Mouse (Mus musculus): Measurements from ENCODE around the gene Amh. TPM values are rescaled to one million over a fixed set of nuclear protein-coding genes. Genes with fewer than 3 reads are reported as not detected.

The Amh gene
- polyA plus RNA-seq, 1 experiment from 2014 or later = not detected

GRCm38 (mm10) chr10:80848571-80848970 is 43.5 kb downstream of the Amh start:
- ATAC-seq = no peak
- Histone ChIP-seq H3K4me2 (replicated peaks; ENCODE audit: low read depth) (no peak overlapping the region), H3K36me3 (ENCODE audit: control insufficient read depth, insufficient read depth) (peaks cover 22% of the 10 kb centered on the region), H3K27me3 (replicated peaks; ENCODE audit: control insufficient read depth, insufficient read depth, low read length) (peaks cover 18% of the 10 kb centered on the region), H3K4me1 (replicated peaks; ENCODE audit: control insufficient read depth, insufficient read depth, low read length) (no peaks in the 10 kb centered on the region), H3K9me3 (ENCODE audit: control insufficient read depth) (no peaks in the 10 kb centered on the region), H3K27ac (ENCODE audit: low read depth, low read length) (no peak overlapping the region), H3K9ac (ENCODE audit: low read depth, low read length) (no peak overlapping the region), H3K4me3 (ENCODE audit: low read depth, low read length) (no peak overlapping the region)
- no peak for TF ChIP-seq CTCF (IDR thresholded peaks at IDR 0.05; ENCODE audit: low read depth)
- WGBS = 9% methylated on average over 10 of the region's 10 CpGs

GRCm38 (mm10) chr10:80854913-80855748 is 50.1 kb downstream of the Amh start, which contains the start of the genes Lsm7 and Sppl2b:
TSS of gene Lsm7 (minus strand) at chr10:80855209.
TSS of gene Sppl2b (plus strand) at chr10:80855275.
- Histone ChIP-seq H3K27me3 (replicated peaks; ENCODE audit: control insufficient read depth, insufficient read depth, low read length) (no peaks in the 10 kb centered on the region), H3K9me3 (ENCODE audit: control insufficient read depth) (no peaks in the 10 kb centered on the region), H3K36me3 (ENCODE audit: control insufficient read depth, insufficient read depth) (peaks cover 22% of the 10 kb centered on the region), H3K4me3 (ENCODE audit: low read depth, low read length) (peak within 1 kb of the TSS; percentile 92), H3K9ac (ENCODE audit: low read depth, low read length) (peak within 1 kb of the TSS; percentile 77), H3K27ac (ENCODE audit: low read depth, low read length) (no peak within 1 kb of the TSS), H3K4me2 (replicated peaks; ENCODE audit: low read depth) (peak within 1 kb of the TSS; percentile 100), H3K4me1 (replicated peaks; ENCODE audit: control insufficient read depth, insufficient read depth, low read length) (peaks cover 12% of the 10 kb centered on the region; the same call in 1 of the 2 replicates)
- under 1% methylated on average over 81 of the region's 81 CpGs for WGBS
- peak; percentile 67 for ATAC-seq
- no peak for TF ChIP-seq CTCF (IDR thresholded peaks at IDR 0.05; ENCODE audit: low read depth)

GRCm38 (mm10) chr10:80855749-80856073 is 50.7 kb downstream of the Amh start:
- Histone ChIP-seq H3K27ac (ENCODE audit: low read depth, low read length) (no peak overlapping the region), H3K27me3 (replicated peaks; ENCODE audit: control insufficient read depth, insufficient read depth, low read length) (no peaks in the 10 kb centered on the region), H3K9me3 (ENCODE audit: control insufficient read depth) (no peaks in the 10 kb centered on the region), H3K4me2 (replicated peaks; ENCODE audit: low read depth) (peak overlapping the region; percentile 100), H3K36me3 (ENCODE audit: control insufficient read depth, insufficient read depth) (peaks cover 22% of the 10 kb centered on the region), H3K9ac (ENCODE audit: low read depth, low read length) (peak overlapping the region; percentile 77), H3K4me3 (ENCODE audit: low read depth, low read length) (peak overlapping the region; percentile 92), H3K4me1 (replicated peaks; ENCODE audit: control insufficient read depth, insufficient read depth, low read length) (peaks cover 12% of the 10 kb centered on the region; the same call in 1 of the 2 replicates)
- ATAC-seq = no peak
- WGBS = 14% methylated on average over 11 of the region's 11 CpGs
- no peak for TF ChIP-seq CTCF (IDR thresholded peaks at IDR 0.05; ENCODE audit: low read depth)

- no peak for ATAC-seq
- WGBS = 66% methylated on average over 3 of the region's 3 CpGs
- no peak overlapping the region for H3K27ac ChIP-seq (ENCODE audit: low read depth, low read length)
- no peaks in the 10 kb centered on the region for H3K9me3 ChIP-seq (ENCODE audit: control insufficient read depth)
- TF ChIP-seq CTCF (IDR thresholded peaks at IDR 0.05; ENCODE audit: low read depth) = no peak
- H3K36me3 ChIP-seq (ENCODE audit: control insufficient read depth, insufficient read depth) = peaks cover 20% of the 10 kb centered on the region
- H3K9ac ChIP-seq (ENCODE audit: low read depth, low read length) = no peak overlapping the region
- peak overlapping the region; percentile 100 for H3K4me2 ChIP-seq (replicated peaks; ENCODE audit: low read depth)
- H3K4me3 ChIP-seq (ENCODE audit: low read depth, low read length) = no peak overlapping the region
- peaks cover 12% of the 10 kb centered on the region; the same call in 1 of the 2 replicates for H3K4me1 ChIP-seq (replicated peaks; ENCODE audit: control insufficient read depth, insufficient read depth, low read length)
- H3K27me3 ChIP-seq (replicated peaks; ENCODE audit: control insufficient read depth, insufficient read depth, low read length) = no peaks in the 10 kb centered on the region
Measured at GRCm38 (mm10) chr10:80856267-80856666, 51.2 kb downstream of the Amh start.

- Histone ChIP-seq H3K4me3 (ENCODE audit: low read depth, low read length) (no peak overlapping the region), H3K4me1 (replicated peaks; ENCODE audit: control insufficient read depth, insufficient read depth, low read length) (peaks cover 12% of the 10 kb centered on the region; the same call in 1 of the 2 replicates), H3K4me2 (replicated peaks; ENCODE audit: low read depth) (no peak overlapping the region; the same call in 1 of the 2 replicates), H3K9me3 (ENCODE audit: control insufficient read depth) (no peaks in the 10 kb centered on the region), H3K36me3 (ENCODE audit: control insufficient read depth, insufficient read depth) (peaks cover 17% of the 10 kb centered on the region), H3K9ac (ENCODE audit: low read depth, low read length) (no peak overlapping the region), H3K27ac (ENCODE audit: low read depth, low read length) (no peak overlapping the region), H3K27me3 (replicated peaks; ENCODE audit: control insufficient read depth, insufficient read depth, low read length) (no peaks in the 10 kb centered on the region)
- TF ChIP-seq CTCF (IDR thresholded peaks at IDR 0.05; ENCODE audit: low read depth) = no peak
- WGBS = 53% methylated on average over 5 of the region's 5 CpGs
- ATAC-seq = no peak
Measured at GRCm38 (mm10) chr10:80856908-80857307, 51.9 kb downstream of the Amh start.

MicroRNAs encoded within 50 kb of the gene (microRNA counts, 519-probe panel; counts per million panel counts)
- not detected for microRNA mmu-miR-1982

Small RNAs within 50 kb of the gene (microRNA-seq; reads per million reads assigned to microRNA genes)
- 4.3 reads per million, percentile 10 among the genes with 10 or more reads in this experiment for gene Mir1982

Other genes starting within 250 kb of the Amh start
- 9.1 and 10.1 TPM in 2 replicates for gene Rexo1, start 243.7 kb upstream of the Amh start, polyA plus RNA-seq (2015; fragmentation: Nextera tagmentation; extraction: Ambion mirVana)
- gene Klf16, start 227.9 kb upstream of the Amh start, polyA plus RNA-seq (2015; fragmentation: Nextera tagmentation; extraction: Ambion mirVana) = 4.8 and 5.3 TPM in 2 replicates
- gene Abhd17a, start 214.9 kb upstream of the Amh start, polyA plus RNA-seq (2015; fragmentation: Nextera tagmentation; extraction: Ambion mirVana) = 116 and 117 TPM in 2 replicates
- 86.5 and 88.5 TPM in 2 replicates for gene Scamp4, start 202.4 kb upstream of the Amh start, polyA plus RNA-seq (2015; fragmentation: Nextera tagmentation; extraction: Ambion mirVana)
- 5.4 and 6.6 TPM in 2 replicates for gene Adat3, start 202.4 kb upstream of the Amh start, polyA plus RNA-seq (2015; fragmentation: Nextera tagmentation; extraction: Ambion mirVana)
- gene Gm49322, start 199.2 kb upstream of the Amh start, polyA plus RNA-seq (2015; fragmentation: Nextera tagmentation; extraction: Ambion mirVana) = 2.3 and 2.6 TPM in 2 replicates
- 97.5 and 99.2 TPM in 2 replicates for gene Csnk1g2, start 182.4 kb upstream of the Amh start, polyA plus RNA-seq (2015; fragmentation: Nextera tagmentation; extraction: Ambion mirVana)
- 21.5 and 23.5 TPM in 2 replicates for gene Btbd2, start 148.2 kb upstream of the Amh start, polyA plus RNA-seq (2015; fragmentation: Nextera tagmentation; extraction: Ambion mirVana)
- 38.4 and 38.6 TPM in 2 replicates for gene Mknk2, start 127.1 kb upstream of the Amh start, polyA plus RNA-seq (2015; fragmentation: Nextera tagmentation; extraction: Ambion mirVana)
- 14.4 and 15.4 TPM in 2 replicates for gene Mob3a, start 103.3 kb upstream of the Amh start, polyA plus RNA-seq (2015; fragmentation: Nextera tagmentation; extraction: Ambion mirVana)
- gene Izumo4, start 103.1 kb upstream of the Amh start, polyA plus RNA-seq (2015; fragmentation: Nextera tagmentation; extraction: Ambion mirVana) = 12.2 and 14.4 TPM in 2 replicates
- 41.3 and 49.5 TPM in 2 replicates for gene Ap3d1, start 63.0 kb upstream of the Amh start, polyA plus RNA-seq (2015; fragmentation: Nextera tagmentation; extraction: Ambion mirVana)
- gene Dot1l, start 50.0 kb upstream of the Amh start, polyA plus RNA-seq (2015; fragmentation: Nextera tagmentation; extraction: Ambion mirVana) = 6.2 and 7.6 TPM in 2 replicates
- 35.5 and 39.0 TPM in 2 replicates for gene Sf3a2, start 7.0 kb upstream of the Amh start, polyA plus RNA-seq (2015; fragmentation: Nextera tagmentation; extraction: Ambion mirVana)
- gene Plekhj1, start 6.6 kb upstream of the Amh start, polyA plus RNA-seq (2015; fragmentation: Nextera tagmentation; extraction: Ambion mirVana) = 60.9 and 61.8 TPM in 2 replicates
- 0.35 and 0.42 TPM in 2 replicates for gene Jsrp1, start 8.3 kb downstream of the Amh start, polyA plus RNA-seq (2015; fragmentation: Nextera tagmentation; extraction: Ambion mirVana)
- 1,008 and 1,019 TPM in 2 replicates for gene Oaz1, start 21.4 kb downstream of the Amh start, polyA plus RNA-seq (2015; fragmentation: Nextera tagmentation; extraction: Ambion mirVana)
- 0.04 TPM in 1 of 2 replicates, not detected in the other for gene Lingo3, start 38.8 kb downstream of the Amh start, polyA plus RNA-seq (2015; fragmentation: Nextera tagmentation; extraction: Ambion mirVana)
- gene Lsm7, start 50.0 kb downstream of the Amh start, polyA plus RNA-seq (2015; fragmentation: Nextera tagmentation; extraction: Ambion mirVana) = 129 and 130 TPM in 2 replicates
- gene Sppl2b, start 50.0 kb downstream of the Amh start, polyA plus RNA-seq (2015; fragmentation: Nextera tagmentation; extraction: Ambion mirVana) = 12.9 and 13.4 TPM in 2 replicates
- not detected in 2 replicates for gene Tmprss9, start 66.6 kb downstream of the Amh start, polyA plus RNA-seq (2015; fragmentation: Nextera tagmentation; extraction: Ambion mirVana)
- 358 and 367 TPM in 2 replicates for gene Timm13, start 95.7 kb downstream of the Amh start, polyA plus RNA-seq (2015; fragmentation: Nextera tagmentation; extraction: Ambion mirVana)
- gene Lmnb2, start 113.0 kb downstream of the Amh start, polyA plus RNA-seq (2015; fragmentation: Nextera tagmentation; extraction: Ambion mirVana) = 12.5 and 12.9 TPM in 2 replicates
- 19.9 and 20.1 TPM in 2 replicates for gene Gadd45b, start 124.8 kb downstream of the Amh start, polyA plus RNA-seq (2015; fragmentation: Nextera tagmentation; extraction: Ambion mirVana)
- gene Gng7, start 209.7 kb downstream of the Amh start, polyA plus RNA-seq (2015; fragmentation: Nextera tagmentation; extraction: Ambion mirVana) = 0.81 and 1.2 TPM in 2 replicates
- 0.43 and 0.91 TPM in 2 replicates for gene Diras1, start 220.4 kb downstream of the Amh start, polyA plus RNA-seq (2015; fragmentation: Nextera tagmentation; extraction: Ambion mirVana)
- 10.5 and 11.1 TPM in 2 replicates for gene Slc39a3, start 232.2 kb downstream of the Amh start, polyA plus RNA-seq (2015; fragmentation: Nextera tagmentation; extraction: Ambion mirVana)